In genomic region chr11:67895641-67896040, GRCm38 (mm10) we compare ENCODE assay signal across 21 mouse cellular contexts. TPM values are rescaled to one million over a fixed set of nuclear protein-coding genes. Genes with fewer than 3 reads are reported as not detected.
A peak's percentile ranks its signal among the peaks of the same experiment; 100 is the strongest.
DNase-seq lines count a peak whose midpoint lies in the region; ATAC-seq lines count a peak whose summit lies in the region.
"Had no signal": no experiment of that assay in that cellular context is flagged by ENCODE, and none has a peak within 500 bp of the region (broad histone marks: within the 10 kb centered on the region; RNA-seq: fewer than 3 reads in every experiment).

No protein-coding gene starts in this region.

- no peaks in the 10 kb centered on the region for H3K27me3 ChIP-seq in hindbrain, embryonic 11.5 days (ENCODE audit: control insufficient read depth, insufficient read depth, low read length)
- H3K27me3 ChIP-seq in hindbrain, embryonic 14.5 days (ENCODE audit: control insufficient read depth, insufficient read depth, low read length), result no peaks in the 10 kb centered on the region
- H3K27me3 ChIP-seq: embryonic facial prominence, embryonic 15.5 days; limb, embryonic 13.5 days; liver, embryonic 15.5 days had no signal

- no peak overlapping the region for H3K4me2 ChIP-seq in hindbrain, embryonic 11.5 days (replicated peaks; ENCODE audit: low read depth, low read length)
- no peak overlapping the region for H3K4me2 ChIP-seq in hindbrain, embryonic 14.5 days (replicated peaks)
- H3K4me2 ChIP-seq: embryonic facial prominence, embryonic 15.5 days; limb, embryonic 13.5 days; liver, embryonic 15.5 days had no signal

- DNase-seq in embryo, embryonic 10.5 days (ENCODE audit: low spot score), result peak; percentile 9
- no peak for DNase-seq in embryo, embryonic 9.5 days (ENCODE audit: extremely low spot score)
- DNase-seq in hindbrain, embryonic 11.5 days (ENCODE audit: low spot score), result peak; percentile 37
- DNase-seq in hindbrain, embryonic 14.5 days (ENCODE audit: low spot score), result no peak
- peak; percentile 35 for DNase-seq in brain, adult 2 months (ENCODE audit: low read depth, low spot score)
- DNase-seq in neural tube, embryonic 10.5 days (ENCODE audit: extremely low spot score, low spot score), result peak; percentile 15
- no peak for DNase-seq in cerebellum, adult 11-12 months
- no peak for DNase-seq in thymus, postnatal 0 days (ENCODE audit: low spot score)
- DNase-seq: cerebellum, adult 18-20 months; gastrocnemius, adult 2 months; heart, adult 2 months; kidney, adult 18-20 months; kidney, postnatal 14 days; right cerebral cortex, postnatal 25 days; thymus, postnatal 14 days had no signal

- no peaks in the 10 kb centered on the region for H3K4me1 ChIP-seq in hindbrain, embryonic 11.5 days (replicated peaks; ENCODE audit: control insufficient read depth, insufficient read depth, low read length)
- peaks cover 8% of the 10 kb centered on the region for H3K4me1 ChIP-seq in hindbrain, embryonic 14.5 days (replicated peaks; ENCODE audit: control insufficient read depth, insufficient read depth, low read length)
- H3K4me1 ChIP-seq: embryonic facial prominence, embryonic 15.5 days; liver, embryonic 15.5 days had no signal

- H3K9ac ChIP-seq in hindbrain, embryonic 11.5 days (ENCODE audit: low read depth, low read length), result no peak overlapping the region
- no peak overlapping the region for H3K9ac ChIP-seq in hindbrain, embryonic 14.5 days
- H3K9ac ChIP-seq: embryonic facial prominence, embryonic 15.5 days; limb, embryonic 13.5 days; liver, embryonic 15.5 days had no signal

- H3K36me3 ChIP-seq in hindbrain, embryonic 11.5 days (ENCODE audit: control insufficient read depth, insufficient read depth, low read length), result no peaks in the 10 kb centered on the region
- no peaks in the 10 kb centered on the region for H3K36me3 ChIP-seq in hindbrain, embryonic 14.5 days (replicated peaks; ENCODE audit: control insufficient read depth, insufficient read depth)
- H3K36me3 ChIP-seq: embryonic facial prominence, embryonic 15.5 days; forebrain, embryonic 10.5 days; limb, embryonic 13.5 days; liver, embryonic 15.5 days had no signal

- no peaks in the 10 kb centered on the region for H3K9me3 ChIP-seq in hindbrain, embryonic 11.5 days (ENCODE audit: control insufficient read depth, low read length)
- no peaks in the 10 kb centered on the region for H3K9me3 ChIP-seq in hindbrain, embryonic 14.5 days (ENCODE audit: control insufficient read depth, low read length)
- H3K9me3 ChIP-seq: embryonic facial prominence, embryonic 15.5 days; forebrain, embryonic 10.5 days; limb, embryonic 13.5 days; liver, embryonic 15.5 days had no signal

- ATAC-seq in hindbrain, embryonic 11.5 days (ENCODE audit: low FRiP score), result no peak
- no peak for ATAC-seq in hindbrain, embryonic 14.5 days (ENCODE audit: low FRiP score)
- ATAC-seq: lung, postnatal 0 days had no signal

- 63% methylated on average over 7 of the region's 7 CpGs for WGBS in hindbrain, embryonic 11.5 days
- 41% methylated on average over 7 of the region's 7 CpGs for WGBS in hindbrain, embryonic 14.5 days

- H3K4me3 ChIP-seq in hindbrain, embryonic 11.5 days (ENCODE audit: low read depth, low read length), result no peak overlapping the region
- no peak overlapping the region for H3K4me3 ChIP-seq in hindbrain, embryonic 14.5 days (replicated peaks; ENCODE audit: low read length)
- H3K4me3 ChIP-seq: embryonic facial prominence, embryonic 15.5 days; forebrain, embryonic 10.5 days; gastrocnemius, adult 2 months; heart, adult 2 months; left cerebral cortex, adult 2 months; limb, embryonic 13.5 days; liver, embryonic 15.5 days had no signal

- H3K27ac ChIP-seq in hindbrain, embryonic 11.5 days (ENCODE audit: low read depth, low read length), result no peak overlapping the region
- no peak overlapping the region for H3K27ac ChIP-seq in hindbrain, embryonic 14.5 days
- H3K27ac ChIP-seq: embryonic facial prominence, embryonic 15.5 days; forebrain, embryonic 10.5 days; gastrocnemius, adult 2 months; heart, adult 2 months; left cerebral cortex, adult 2 months; limb, embryonic 13.5 days; liver, embryonic 15.5 days had no signal

RNA-seq across cellular contexts. Expression of gene Usp43, which starts 26.3 kb away (rescaled TPM):
- 0.98 and 0.99 TPM in 2 replicates for polyA plus RNA-seq in hindbrain, embryonic 11.5 days (2014; fragmentation: Nextera tagmentation; extraction: Ambion mirVana)
- polyA plus RNA-seq in hindbrain, embryonic 14.5 days (2014; fragmentation: Nextera tagmentation; extraction: Ambion mirVana), result 0.56 and 1.1 TPM in 2 replicates
- 0.06 and 0.20 TPM in 2 replicates for polyA plus RNA-seq in thymus, postnatal 0 days (2015; fragmentation: Nextera tagmentation; extraction: Ambion mirVana)
- polyA plus RNA-seq: liver, embryonic 15.5 days had no signal

Comparison
In these comparisons a context has a peak if more than half of its experiments do, and no peak if none do; other contexts are left out.
1. DNase-seq: peak in embryo, embryonic 10.5 days (single experiment), hindbrain, embryonic 11.5 days (single experiment), brain, adult 2 months (single experiment) and neural tube, embryonic 10.5 days (single experiment); none in embryo, embryonic 9.5 days (single experiment), hindbrain, embryonic 14.5 days (single experiment), cerebellum, adult 11-12 months (single experiment) and thymus, postnatal 0 days (single experiment).